Mouse (Mus musculus): ENCODE results near the gene Cav2. TPM values are rescaled to one million over a fixed set of nuclear protein-coding genes. Genes with fewer than 3 reads are reported as not detected.

Gene Cav2
- polyA plus RNA-seq, 1 experiment from 2014 or later: 40.5 TPM

Other genes starting within 250 kb of the Cav2 start
- 36.0 and 48.0 TPM in 2 replicates for gene Tes, start 216.0 kb upstream of the Cav2 start, polyA plus RNA-seq (2014; fragmentation: Nextera tagmentation; extraction: Ambion mirVana)
- 195 and 238 TPM in 2 replicates for gene Cav1, start 25.1 kb downstream of the Cav2 start, polyA plus RNA-seq (2014; fragmentation: Nextera tagmentation; extraction: Ambion mirVana)
- 9.0 and 11.1 TPM in 2 replicates for gene Met, start 182.6 kb downstream of the Cav2 start, polyA plus RNA-seq (2014; fragmentation: Nextera tagmentation; extraction: Ambion mirVana)